Mouse (Mus musculus) MEL (cell line): ENCODE results near the gene Ing5.

ENCODE experiments used
- CHD2 ChIP-seq: IDR thresholded peaks from 2 replicates; pipeline ENCODE4 v1.6.1; 2011; ENCODE audit warnings: low read length, improper control_type of control experiment
- CTCF ChIP-seq, 3 experiments: IDR thresholded peaks in 2 of 3; conservative IDR thresholded peaks in 1 of 3; 2 replicates each; pipeline ENCODE4 v1.5.1; 2011 to 2012; ENCODE audit warnings: low read length in 3 of 3, low read depth in 2 of 3, mild to moderate bottlenecking in 2 of 3, improper control_type of control experiment in 1 of 3, inconsistent platforms in 1 of 3, mixed read lengths in 1 of 3, moderate library complexity in 1 of 3; ENCODE audit not compliant: control insufficient read depth in 1 of 3, insufficient read depth in 1 of 3, poor library complexity in 1 of 3, severe bottlenecking in 1 of 3
- ETS1 ChIP-seq: IDR thresholded peaks from 2 replicates; pipeline ENCODE4 v1.6.1; 2012; ENCODE audit warnings: low read depth, mild to moderate bottlenecking, inconsistent platforms, low read length, improper control_type of control experiment, moderate library complexity
- GABPA ChIP-seq: IDR thresholded peaks from 2 replicates; pipeline ENCODE4 v1.6.1; 2012; ENCODE audit warnings: low read depth, mild to moderate bottlenecking, inconsistent platforms, low read length, improper control_type of control experiment, moderate library complexity
- MAFK ChIP-seq: IDR thresholded peaks from 2 replicates; pipeline ENCODE4 v1.6.1; 2011; ENCODE audit warnings: low read depth, mild to moderate bottlenecking, low read length, improper control_type of control experiment, borderline replicate concordance
- MAZ ChIP-seq: IDR thresholded peaks from 2 replicates; pipeline ENCODE4 v1.6.1; 2012; ENCODE audit warnings: low read depth, mild to moderate bottlenecking, inconsistent platforms, low read length, improper control_type of control experiment
- MEF2A ChIP-seq: IDR thresholded peaks from 2 replicates; pipeline ENCODE4 v1.6.1; 2014; ENCODE audit warnings: low read depth, mild to moderate bottlenecking, inconsistent platforms, low read length, improper control_type of control experiment; ENCODE audit not compliant: poor library complexity, insufficient replicate concordance, severe bottlenecking; ENCODE audit errors: extremely low read depth
- MXI1 ChIP-seq: IDR thresholded peaks from 2 replicates; pipeline ENCODE4 v1.6.1; 2011; ENCODE audit warnings: mild to moderate bottlenecking, low read depth, low read length, improper control_type of control experiment
- POLR2AphosphoS5 ChIP-seq: IDR thresholded peaks from 2 replicates; pipeline ENCODE4 v1.6.1; 2012; ENCODE audit warnings: low read depth, borderline replicate concordance, mild to moderate bottlenecking, inconsistent platforms, low read length, moderate library complexity, mixed read lengths
- SIN3A ChIP-seq: IDR thresholded peaks from 2 replicates; pipeline ENCODE4 v1.6.1; 2012; ENCODE audit warnings: low read length, improper control_type of control experiment, inconsistent platforms
- TCF12 ChIP-seq: IDR thresholded peaks from 2 replicates; pipeline ENCODE4 v1.6.1; 2014; ENCODE audit warnings: low read depth, mild to moderate bottlenecking, inconsistent platforms, low read length, improper control_type of control experiment, moderate library complexity
- ZC3H11A ChIP-seq: IDR thresholded peaks from 2 replicates; pipeline ENCODE4 v1.6.1; 2012; ENCODE audit warnings: low read depth, mild to moderate bottlenecking, inconsistent platforms, low read length, improper control_type of control experiment

DNA sequence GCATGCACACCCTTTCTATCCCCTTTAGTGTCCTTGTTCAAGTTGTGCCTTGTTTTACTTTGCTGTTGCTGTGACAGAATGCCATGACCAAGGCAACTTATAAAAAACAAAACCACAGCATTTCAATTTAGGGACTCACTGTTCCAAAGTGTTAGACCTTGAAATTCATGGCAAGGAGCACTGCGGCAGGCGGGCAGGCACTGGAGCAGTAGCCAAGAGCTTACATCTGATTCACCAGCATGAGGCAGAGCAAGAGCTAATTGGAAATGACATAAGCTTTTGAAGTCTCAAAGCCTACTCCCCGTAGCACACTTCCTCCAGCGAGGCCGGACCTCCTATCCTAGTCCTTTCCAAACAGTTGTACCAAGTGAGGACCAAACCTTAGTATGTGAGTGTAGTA is 27.1 kb upstream of the Ing5 start:
- TF ChIP-seq CTCF (IDR thresholded peaks at IDR 0.05 in 2 of 3, conservative IDR thresholded peaks at IDR 0.05 in 1 of 3; ENCODE audit: control insufficient read depth in 1 of 3, insufficient read depth in 1 of 3, low read depth in 2 of 3, low read length in 3 of 3, poor library complexity in 1 of 3, severe bottlenecking in 1 of 3) (no peak), MAZ (no peak), ETS1 (no peak), GABPA (no peak), SIN3A (no peak), MEF2A (no peak), MAFK (no peak), CHD2 (no peak), POLR2AphosphoS5 (no peak), TCF12 (no peak), ZC3H11A (no peak), MXI1 (no peak)
